Mouse (Mus musculus) stomach, embryonic 14.5 days (tissue): Measurements from ENCODE around the gene Gpha2. TPM values are rescaled to one million over a fixed set of nuclear protein-coding genes. Genes with fewer than 3 reads are reported as not detected.

Experiments used
- ATAC-seq: fragments of 200-750 bp; cut with Nextera tagmentation; 2 replicates; pipeline ENCODE4 v1.8.0; 2017; ENCODE audit warnings: low read depth, moderate TSS enrichment; ENCODE audit not compliant: insufficient number of reproducible peaks, insufficient read depth, low FRiP score
- H3K27ac ChIP-seq: fragments of 300-500 bp; sonication (generic); 2 replicates; pipeline ENCODE4 v1.5.1; 2014; ENCODE audit warnings: mild to moderate bottlenecking, low read length, moderate library complexity, mixed read lengths
- H3K27me3 ChIP-seq: fragments of 300-500 bp; sonication (generic); 2 replicates; pipeline ENCODE4 v1.6.1; 2014; ENCODE audit warnings: low read length, control low read depth, mixed read lengths; ENCODE audit not compliant: control insufficient read depth, insufficient read depth
- H3K36me3 ChIP-seq: fragments of 300-500 bp; sonication (generic); 2 replicates; pipeline ENCODE4 v1.6.1; 2014; ENCODE audit warnings: mild to moderate bottlenecking, control low read depth, low read length, moderate library complexity, mixed read lengths; ENCODE audit not compliant: control insufficient read depth, insufficient read depth
- H3K4me1 ChIP-seq: fragments of 300-500 bp; sonication (generic); 2 replicates; pipeline ENCODE4 v1.6.1; 2014; ENCODE audit warnings: low read length, control low read depth, mixed read lengths; ENCODE audit not compliant: control insufficient read depth, insufficient read depth
- H3K4me2 ChIP-seq: fragments of 300-500 bp; sonication (generic); replicated peaks from 2 replicates; pipeline ENCODE4 v1.6.1; 2014; ENCODE audit warnings: low read depth, low read length, control low read depth
- H3K4me3 ChIP-seq: fragments of 300-500 bp; sonication (generic); 2 replicates; pipeline ENCODE4 v1.5.1; 2014; ENCODE audit warnings: low read depth, low read length, control low read depth
- H3K9ac ChIP-seq: fragments of 300-500 bp; sonication (generic); replicated peaks from 2 replicates; pipeline ENCODE4 v1.6.1; 2014; ENCODE audit warnings: low read depth, mild to moderate bottlenecking, control low read depth, low read length, moderate library complexity, mixed read lengths
- H3K9me3 ChIP-seq: fragments of 300-500 bp; sonication (generic); 2 replicates; pipeline ENCODE4 v1.6.1; 2016; ENCODE audit warnings: low read depth, low read length, control low read depth; ENCODE audit not compliant: control insufficient read depth
- WGBS: fragments of 180-500 bp; shearing (Covaris S2); extraction: QIAGEN DNeasy Blood & Tissue Kit; methylation state at CpG from one replicate; pipeline ENCODE4 v1.1.7; 2014; 5-methylcytosine and 5-hydroxymethylcytosine counted together
- polyA plus RNA-seq: library from polyadenylated mRNA; unstranded; fragments of >200 nt; fragmentation: Nextera tagmentation; extraction: Ambion mirVana; gene quantifications from 2 replicates; pipeline ENCODE4 v1.2.1, GENCODE M21; 2014

Gene Gpha2
- polyA plus RNA-seq, 1 experiment from 2014 or later, result 0.90 TPM

- Histone ChIP-seq H3K36me3 (peaks cover 48% of the 10 kb centered on the region), H3K27me3 (no peaks in the 10 kb centered on the region), H3K9me3 (no peaks in the 10 kb centered on the region), H3K9ac (no peak overlapping the region), H3K4me2 (no peak overlapping the region), H3K4me1 (peaks cover 5% of the 10 kb centered on the region), H3K4me3 (no peak overlapping the region), H3K27ac (no peak overlapping the region)
- ATAC-seq, result no peak
- WGBS, result 90% methylated on average over 29 of the region's 29 CpGs
These were observed 21.5 kb downstream of the Gpha2 start for GRCm38 (mm10) chr19:6247526-6248300.

GRCm38 (mm10) chr19:6253021-6253420 is 26.8 kb downstream of the Gpha2 start:
- no peak for ATAC-seq
- H3K9me3 ChIP-seq, result no peaks in the 10 kb centered on the region
- 85% methylated on average over 4 of the region's 4 CpGs for WGBS
- H3K36me3 ChIP-seq, result peaks cover 67% of the 10 kb centered on the region
- H3K4me2 ChIP-seq, result no peak overlapping the region
- H3K4me1 ChIP-seq, result no peaks in the 10 kb centered on the region
- H3K4me3 ChIP-seq, result no peak overlapping the region
- H3K27ac ChIP-seq, result no peak overlapping the region
- no peak overlapping the region for H3K9ac ChIP-seq
- no peaks in the 10 kb centered on the region for H3K27me3 ChIP-seq

GRCm38 (mm10) chr19:6260428-6260827 is 34.2 kb downstream of the Gpha2 start:
- Histone ChIP-seq H3K27ac (no peak overlapping the region), H3K4me1 (no peaks in the 10 kb centered on the region), H3K27me3 (no peaks in the 10 kb centered on the region), H3K4me2 (no peak overlapping the region), H3K36me3 (peaks cover 47% of the 10 kb centered on the region), H3K4me3 (no peak overlapping the region), H3K9ac (no peak overlapping the region), H3K9me3 (no peaks in the 10 kb centered on the region)
- 71% methylated on average over 2 of the region's 2 CpGs for WGBS
- no peak for ATAC-seq

GRCm38 (mm10) chr19:6260946-6261345 is 34.8 kb downstream of the Gpha2 start:
- Histone ChIP-seq H3K9me3 (no peaks in the 10 kb centered on the region), H3K36me3 (peaks cover 42% of the 10 kb centered on the region), H3K4me1 (no peaks in the 10 kb centered on the region), H3K27ac (no peak overlapping the region), H3K9ac (no peak overlapping the region), H3K4me3 (no peak overlapping the region), H3K4me2 (no peak overlapping the region), H3K27me3 (no peaks in the 10 kb centered on the region)
- 83% methylated on average over 4 of the region's 4 CpGs for WGBS
- ATAC-seq, result no peak

- Histone ChIP-seq H3K27me3 (no peaks in the 10 kb centered on the region), H3K9ac (no peak overlapping the region), H3K4me1 (no peaks in the 10 kb centered on the region), H3K4me3 (no peak overlapping the region), H3K4me2 (no peak overlapping the region), H3K27ac (no peak overlapping the region), H3K9me3 (no peaks in the 10 kb centered on the region), H3K36me3 (peaks cover 39% of the 10 kb centered on the region)
- WGBS, result 92% methylated on average over 14 of the region's 14 CpGs
- ATAC-seq, result no peak
These were observed 35.2 kb downstream of the Gpha2 start for GRCm38 (mm10) chr19:6261379-6261778.

GRCm38 (mm10) chr19:6262222-6262621 is 36.0 kb downstream of the Gpha2 start:
- Histone ChIP-seq H3K4me2 (no peak overlapping the region), H3K27me3 (no peaks in the 10 kb centered on the region), H3K9ac (no peak overlapping the region), H3K27ac (peak overlapping the region; percentile 18; the same call in 1 of the 2 replicates), H3K4me1 (no peaks in the 10 kb centered on the region), H3K9me3 (no peaks in the 10 kb centered on the region), H3K4me3 (no peak overlapping the region), H3K36me3 (peaks cover 30% of the 10 kb centered on the region)
- ATAC-seq, result no peak
- WGBS, result 62% methylated on average over 7 of the region's 7 CpGs

GRCm38 (mm10) chr19:6262839-6263433 is 36.8 kb downstream of the Gpha2 start:
- Histone ChIP-seq H3K4me3 (peak overlapping the region; percentile 14; the same call in 1 of the 2 replicates), H3K36me3 (peaks cover 23% of the 10 kb centered on the region), H3K27me3 (no peaks in the 10 kb centered on the region), H3K27ac (peak overlapping the region; percentile 66), H3K4me1 (no peaks in the 10 kb centered on the region), H3K9ac (no peak overlapping the region), H3K4me2 (peak overlapping the region; percentile 32; the same call in 1 of the 2 replicates), H3K9me3 (no peaks in the 10 kb centered on the region)
- 68% methylated on average over 8 of the region's 8 CpGs for WGBS
- peak; percentile 77 for ATAC-seq

- Histone ChIP-seq H3K27ac (peak overlapping the region; percentile 66; the same call in 1 of the 2 replicates), H3K36me3 (peaks cover 11% of the 10 kb centered on the region), H3K9ac (no peak overlapping the region; the same call in 1 of the 2 replicates), H3K4me2 (peak overlapping the region; percentile 32), H3K4me1 (0 out of 2 replicates have a peak, but pooled peaks cover 3% of the 10 kb centered on the region), H3K9me3 (no peaks in the 10 kb centered on the region), H3K4me3 (peak overlapping the region; percentile 14), H3K27me3 (no peaks in the 10 kb centered on the region)
- ATAC-seq, result no peak
- 63% methylated on average over 9 of the region's 9 CpGs for WGBS
These were observed 38.0 kb downstream of the Gpha2 start for GRCm38 (mm10) chr19:6264200-6264599.
